Mouse (Mus musculus): ENCODE measurements around the gene Dad1. TPM values are rescaled to one million over a fixed set of nuclear protein-coding genes. Genes with fewer than 3 reads are reported as not detected.

The Dad1 gene
- polyA plus RNA-seq, 1 experiment from 2014 or later, result 239 TPM

DNA sequence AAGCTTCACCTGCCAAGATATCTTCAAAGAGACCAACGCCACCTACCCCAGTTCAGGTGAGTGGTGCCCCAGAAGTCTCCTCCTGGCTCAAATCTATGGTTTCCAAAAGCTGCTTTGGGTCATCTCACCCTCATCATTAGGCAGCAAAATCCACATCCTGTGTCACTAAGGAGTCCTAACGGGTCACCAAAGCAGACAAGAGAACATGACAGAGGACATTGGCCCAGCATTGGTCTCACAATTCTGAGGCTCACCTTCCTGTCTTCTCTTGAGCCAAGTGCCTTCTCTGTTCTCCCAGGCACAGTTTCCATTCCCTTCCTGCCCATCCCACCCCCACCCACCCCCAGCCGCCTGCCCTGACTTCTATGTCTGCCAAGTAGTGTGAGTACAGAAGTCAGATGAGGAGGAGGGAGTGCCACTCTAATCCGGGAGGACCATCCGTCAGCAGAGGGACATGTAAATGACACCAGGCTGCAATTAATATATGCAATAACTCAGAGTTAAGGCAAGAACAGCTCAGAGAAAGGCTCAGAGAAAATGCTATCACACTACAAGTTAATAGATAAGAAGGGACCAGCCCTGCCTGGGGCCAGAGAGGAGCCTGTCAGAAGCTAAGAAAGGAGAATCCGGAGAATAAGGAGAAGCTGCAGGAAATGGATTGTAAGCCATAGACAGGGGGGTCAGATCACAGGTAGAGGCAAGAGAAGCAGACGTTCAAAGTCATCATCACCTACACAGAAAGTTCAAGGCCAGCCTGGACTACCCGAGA lies 33.0 kb downstream of the Dad1 start:
- no peak for DNase-seq (ENCODE audit: low spot score)
- no peaks in the 10 kb centered on the region for H3K36me3 ChIP-seq
- WGBS, result 82% methylated on average over 8 of the region's 8 CpGs
- no peak overlapping the region for H3K4me3 ChIP-seq
- peaks cover 37% of the 10 kb centered on the region for H3K4me1 ChIP-seq
- H3K27ac ChIP-seq, result no peak overlapping the region
- H3K27me3 ChIP-seq (ENCODE audit: low read depth, poor library complexity, severe bottlenecking), result no peaks in the 10 kb centered on the region
- no peaks in the 10 kb centered on the region for H3K9me3 ChIP-seq (replicated peaks)

DNA sequence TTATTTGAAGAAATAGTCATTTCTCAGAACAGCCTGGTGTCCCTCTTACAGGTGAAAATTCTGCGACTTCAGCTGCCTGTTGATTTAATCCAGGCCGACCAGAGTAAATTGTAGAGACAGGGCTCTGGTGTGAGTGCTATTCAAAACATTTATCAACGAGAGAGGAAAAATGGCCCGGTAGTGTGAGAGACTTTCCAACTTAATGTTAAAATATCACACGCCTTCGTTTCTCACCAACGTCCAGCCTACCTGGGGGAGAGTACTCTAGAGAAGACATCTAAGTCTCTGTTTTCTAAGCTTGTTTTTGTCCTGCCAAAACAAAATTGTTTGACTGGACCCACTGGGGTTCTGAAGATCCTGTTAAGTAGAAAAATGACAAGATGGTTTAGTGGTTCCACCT lies 34.1 kb downstream of the Dad1 start:
- H3K4me3 ChIP-seq, result no peak overlapping the region
- WGBS, result 78% methylated on average over 7 of the region's 7 CpGs
- no peak for DNase-seq (ENCODE audit: low spot score)

DNA sequence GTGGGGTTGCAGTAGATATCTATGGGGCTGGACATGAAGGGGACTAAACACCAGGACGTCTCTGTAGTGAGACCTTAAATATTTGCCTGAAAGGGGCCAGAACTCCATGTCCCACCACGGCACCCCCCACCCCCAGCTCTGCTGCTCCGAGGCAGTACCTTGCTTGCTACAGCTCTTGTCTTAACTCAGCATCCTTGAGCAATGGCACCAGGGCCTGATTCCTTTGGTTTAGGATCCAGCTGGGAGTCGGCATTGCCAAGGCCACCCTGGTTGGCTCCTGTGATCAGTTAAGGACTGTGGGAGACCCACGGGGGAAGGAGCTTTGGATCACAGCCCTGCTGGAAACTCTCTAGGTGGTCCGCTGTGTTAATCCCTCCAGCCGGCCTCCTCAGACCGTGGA lies 34.6 kb downstream of the Dad1 start:
- Histone ChIP-seq H3K36me3 (no peaks in the 10 kb centered on the region), H3K4me1 (peaks cover 37% of the 10 kb centered on the region), H3K27me3 (ENCODE audit: low read depth, poor library complexity, severe bottlenecking) (no peaks in the 10 kb centered on the region), H3K4me3 (no peak overlapping the region), H3K9me3 (replicated peaks) (no peaks in the 10 kb centered on the region), H3K27ac (peak overlapping the region; percentile 17; the same call in 1 of the 2 replicates)
- no peak for DNase-seq (ENCODE audit: low spot score)
- WGBS, result 56% methylated on average over 8 of the region's 8 CpGs

More for the DNA sequence above, 34.1 kb downstream of the Dad1 start:
- Histone ChIP-seq H3K36me3 (no peaks in the 10 kb centered on the region), H3K27ac (no peak overlapping the region), H3K27me3 (ENCODE audit: low read depth, poor library complexity, severe bottlenecking) (no peaks in the 10 kb centered on the region), H3K4me1 (peaks cover 39% of the 10 kb centered on the region), H3K9me3 (replicated peaks) (no peaks in the 10 kb centered on the region)

DNA sequence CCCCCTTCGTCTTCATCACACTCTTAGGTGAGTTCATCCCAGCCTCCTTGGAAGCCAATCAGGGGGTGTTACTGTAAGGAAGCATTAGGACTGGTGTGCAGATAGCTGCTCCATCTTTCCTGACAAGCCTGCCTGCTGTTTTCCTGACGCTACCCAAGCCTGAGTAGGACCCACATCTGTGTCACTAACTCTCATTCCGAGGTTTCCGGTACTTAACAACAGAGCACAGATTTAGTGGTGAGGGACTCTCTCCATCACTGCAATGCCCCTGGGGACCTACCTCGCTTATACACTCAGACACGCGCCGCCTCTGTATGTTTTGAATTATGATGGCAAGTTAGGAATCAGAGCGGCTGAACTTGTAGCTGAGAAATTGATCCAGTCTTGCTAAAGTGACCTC lies 35.2 kb downstream of the Dad1 start:
- H3K4me3 ChIP-seq, result no peak overlapping the region
- H3K27me3 ChIP-seq (ENCODE audit: low read depth, poor library complexity, severe bottlenecking), result no peaks in the 10 kb centered on the region
- peaks cover 37% of the 10 kb centered on the region for H3K4me1 ChIP-seq
- no peaks in the 10 kb centered on the region for H3K36me3 ChIP-seq
- no peak for DNase-seq (ENCODE audit: low spot score)
- no peaks in the 10 kb centered on the region for H3K9me3 ChIP-seq (replicated peaks)
- H3K27ac ChIP-seq, result no peak overlapping the region
- 34% methylated on average over 9 of the region's 9 CpGs for WGBS

DNA sequence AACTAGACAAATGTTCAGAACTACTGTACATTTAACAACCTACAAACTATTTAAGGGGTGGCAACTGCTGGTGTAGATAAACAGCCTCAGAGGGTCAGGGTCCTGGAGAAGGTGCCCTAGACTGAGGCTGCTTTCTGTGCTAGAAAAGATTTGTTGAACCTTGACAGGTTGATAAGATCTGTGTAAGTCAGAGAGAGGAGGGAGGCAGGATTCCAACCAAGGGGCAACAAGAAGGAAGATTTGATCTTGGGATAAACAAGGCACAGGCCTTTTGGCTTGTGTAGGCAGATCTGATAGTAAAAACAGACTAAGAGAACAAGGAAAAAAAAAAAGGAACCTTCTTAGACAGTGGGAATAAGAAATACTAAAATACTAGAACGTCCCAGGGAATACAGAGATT lies 35.7 kb downstream of the Dad1 start:
- DNase-seq (ENCODE audit: low spot score), result no peak
- H3K4me1 ChIP-seq, result peaks cover 34% of the 10 kb centered on the region
- no peak overlapping the region for H3K4me3 ChIP-seq
- H3K27ac ChIP-seq, result no peak overlapping the region
- no peaks in the 10 kb centered on the region for H3K27me3 ChIP-seq (ENCODE audit: low read depth, poor library complexity, severe bottlenecking)
- WGBS, result 53% methylated on average over 1 of the region's 1 CpGs
- H3K9me3 ChIP-seq (replicated peaks), result no peaks in the 10 kb centered on the region
- no peaks in the 10 kb centered on the region for H3K36me3 ChIP-seq

DNA sequence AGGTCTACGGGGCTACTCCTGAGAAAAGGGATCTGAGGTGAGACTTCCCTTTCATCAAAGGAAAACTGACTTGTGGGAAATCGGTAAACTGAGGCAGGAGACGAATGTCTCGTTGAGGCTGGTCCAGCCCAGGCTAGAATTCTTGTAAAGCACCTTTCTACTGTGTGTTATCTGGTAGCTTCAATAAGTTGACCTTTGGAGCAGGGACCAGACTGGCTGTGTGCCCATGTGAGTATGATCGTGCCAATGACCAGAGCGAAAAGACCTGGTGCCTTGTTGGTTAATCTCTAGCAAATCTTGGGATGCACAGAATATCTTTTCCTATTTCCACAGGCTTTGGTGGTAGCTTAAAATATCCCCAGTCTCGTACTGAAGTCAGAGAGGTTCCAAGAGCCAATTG lies 37.8 kb downstream of the Dad1 start:
- no peaks in the 10 kb centered on the region for H3K27me3 ChIP-seq (ENCODE audit: low read depth, poor library complexity, severe bottlenecking)
- DNase-seq (ENCODE audit: low spot score), result no peak
- H3K9me3 ChIP-seq (replicated peaks), result no peaks in the 10 kb centered on the region
- H3K36me3 ChIP-seq, result no peaks in the 10 kb centered on the region
- H3K4me1 ChIP-seq, result peaks cover 34% of the 10 kb centered on the region
- WGBS, result 84% methylated on average over 7 of the region's 7 CpGs
- no peak overlapping the region for H3K27ac ChIP-seq
- H3K4me3 ChIP-seq, result no peak overlapping the region

DNA sequence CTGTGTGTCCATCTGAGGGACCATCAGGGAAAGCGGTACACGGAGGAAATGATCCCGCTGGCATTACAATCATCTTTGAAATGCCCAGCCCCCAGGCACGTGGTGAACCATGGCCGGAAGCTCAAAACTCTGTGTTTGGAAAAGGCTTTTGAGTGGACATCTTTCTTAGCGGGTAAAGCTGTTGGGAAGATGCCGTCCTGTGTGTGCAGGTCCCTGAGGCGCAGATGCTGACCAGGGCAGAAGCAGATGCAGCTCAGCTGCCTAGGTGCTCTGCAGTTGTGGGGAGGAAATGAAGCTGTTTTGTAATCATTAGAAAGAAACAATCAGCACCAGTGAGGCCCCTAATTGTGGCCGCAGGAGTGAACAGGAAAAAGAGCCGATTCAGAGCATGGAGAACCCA lies 39.0 kb downstream of the Dad1 start:
- peaks cover 34% of the 10 kb centered on the region for H3K4me1 ChIP-seq

DNA sequence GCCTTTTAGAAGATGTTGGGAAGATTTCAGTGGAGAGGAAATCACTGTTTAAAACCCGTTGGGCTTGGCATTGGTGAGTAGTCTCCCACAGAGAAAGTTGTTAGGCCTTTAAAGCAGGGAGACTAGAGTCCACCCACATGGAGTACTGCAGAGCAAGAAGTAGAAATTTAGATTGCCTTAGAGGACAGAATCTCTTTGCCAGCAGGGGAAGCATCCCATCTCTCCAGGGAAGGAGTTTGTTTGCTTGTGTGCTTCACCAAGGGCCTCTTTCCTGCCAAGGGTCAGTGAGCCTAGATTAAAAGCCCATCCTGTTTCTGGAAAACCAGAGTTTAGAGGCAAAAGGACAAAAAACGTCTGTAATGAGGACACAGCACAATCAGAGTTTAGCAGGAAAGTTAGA lies 39.4 kb downstream of the Dad1 start:
- no peak overlapping the region for H3K4me3 ChIP-seq
- no peak for DNase-seq (ENCODE audit: low spot score)
- H3K4me1 ChIP-seq, result peaks cover 30% of the 10 kb centered on the region
- H3K36me3 ChIP-seq, result no peaks in the 10 kb centered on the region
- H3K27me3 ChIP-seq (ENCODE audit: low read depth, poor library complexity, severe bottlenecking), result no peaks in the 10 kb centered on the region
- 0 out of 2 replicates have a peak overlapping the region, but pooled peaks have one; percentile 2 for H3K27ac ChIP-seq
- H3K9me3 ChIP-seq (replicated peaks), result no peaks in the 10 kb centered on the region
- WGBS, result 29% methylated on average over 2 of the region's 2 CpGs

More for the DNA sequence above, 39.0 kb downstream of the Dad1 start:
- Histone ChIP-seq H3K27me3 (ENCODE audit: low read depth, poor library complexity, severe bottlenecking) (no peaks in the 10 kb centered on the region), H3K4me3 (no peak overlapping the region), H3K9me3 (replicated peaks) (no peaks in the 10 kb centered on the region), H3K27ac (0 out of 2 replicates have a peak overlapping the region, but pooled peaks have one; percentile 2), H3K36me3 (no peaks in the 10 kb centered on the region)
- 74% methylated on average over 10 of the region's 10 CpGs for WGBS
- DNase-seq (ENCODE audit: low spot score), result no peak

DNA sequence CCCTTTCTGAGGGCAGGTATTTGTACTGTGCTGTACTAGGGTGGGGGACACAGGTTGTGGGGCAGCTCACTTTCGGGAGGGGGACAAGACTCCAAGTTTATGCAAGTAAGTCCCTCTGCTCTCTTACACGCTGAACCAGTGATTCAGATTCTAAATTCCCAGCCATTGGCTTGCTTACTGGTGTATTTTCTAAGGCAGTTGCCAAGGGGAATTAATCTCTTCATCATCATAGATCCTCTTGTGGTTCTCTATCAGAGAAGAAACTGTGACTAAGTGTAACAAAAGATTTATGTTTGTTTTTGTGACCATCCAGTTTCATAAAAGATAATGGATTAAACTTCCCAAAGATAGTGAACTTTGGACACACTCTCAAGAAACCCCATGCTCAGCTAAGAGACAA lies 40.2 kb downstream of the Dad1 start:
- WGBS, result 87% methylated on average over 2 of the region's 2 CpGs
- no peaks in the 10 kb centered on the region for H3K27me3 ChIP-seq (ENCODE audit: low read depth, poor library complexity, severe bottlenecking)
- no peak for DNase-seq (ENCODE audit: low spot score)
- H3K36me3 ChIP-seq, result no peaks in the 10 kb centered on the region
- H3K9me3 ChIP-seq (replicated peaks), result no peaks in the 10 kb centered on the region
- peaks cover 22% of the 10 kb centered on the region for H3K4me1 ChIP-seq
- H3K4me3 ChIP-seq, result no peak overlapping the region
- no peak overlapping the region for H3K27ac ChIP-seq

DNA sequence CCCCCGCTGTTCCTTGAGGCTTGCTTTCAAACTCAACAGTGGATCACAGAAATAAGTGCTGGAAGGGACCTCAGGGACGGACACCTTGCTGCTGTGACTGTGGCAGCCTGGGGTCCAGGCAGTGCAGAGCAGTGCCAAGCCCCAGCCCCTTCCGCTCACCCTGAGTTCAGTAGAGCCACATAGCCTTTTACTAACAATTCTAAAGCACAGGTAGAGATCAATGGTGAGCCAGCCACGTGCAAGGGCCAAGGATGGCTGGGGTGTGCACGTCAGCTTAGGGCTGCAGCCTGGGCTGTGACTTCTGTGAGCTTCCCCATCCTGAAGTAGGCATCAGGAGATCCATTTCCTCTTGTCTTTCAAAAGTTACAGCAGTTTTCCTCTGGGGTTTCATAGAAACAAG lies 42.1 kb downstream of the Dad1 start:
- no peaks in the 10 kb centered on the region for H3K27me3 ChIP-seq (ENCODE audit: low read depth, poor library complexity, severe bottlenecking)
- WGBS, result 82% methylated on average over 5 of the region's 5 CpGs
- no peak for DNase-seq (ENCODE audit: low spot score)
- H3K4me1 ChIP-seq, result peaks cover 13% of the 10 kb centered on the region
- no peak overlapping the region for H3K27ac ChIP-seq
- H3K36me3 ChIP-seq, result no peaks in the 10 kb centered on the region
- H3K9me3 ChIP-seq (replicated peaks), result no peaks in the 10 kb centered on the region
- no peak overlapping the region for H3K4me3 ChIP-seq

DNA sequence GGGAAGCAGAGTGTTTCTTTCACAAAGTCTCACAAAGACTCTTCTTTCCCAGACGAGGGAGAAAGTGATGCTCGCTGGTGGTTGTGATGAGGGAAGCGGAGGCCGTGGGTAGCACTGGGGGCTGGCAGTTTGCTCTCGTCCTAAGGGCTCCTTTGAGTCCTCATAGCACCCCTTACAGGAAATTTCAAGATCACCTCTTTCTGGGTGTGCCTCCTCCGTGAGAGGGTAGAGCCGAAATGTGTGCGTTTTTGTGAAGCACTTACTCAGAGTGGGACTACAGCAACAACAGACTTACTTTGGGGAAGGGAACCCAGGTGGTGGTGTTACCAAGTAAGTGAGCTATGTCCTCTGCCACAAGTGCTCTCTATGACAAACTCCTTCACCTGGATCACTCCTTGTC lies 42.7 kb downstream of the Dad1 start:
- peaks cover 9% of the 10 kb centered on the region; the same call in 1 of the 2 replicates for H3K4me1 ChIP-seq
- H3K36me3 ChIP-seq, result no peaks in the 10 kb centered on the region
- H3K4me3 ChIP-seq, result no peak overlapping the region
- no peak for DNase-seq (ENCODE audit: low spot score)
- H3K9me3 ChIP-seq (replicated peaks), result no peaks in the 10 kb centered on the region
- 90% methylated on average over 8 of the region's 8 CpGs for WGBS
- H3K27ac ChIP-seq, result no peak overlapping the region
- H3K27me3 ChIP-seq (ENCODE audit: low read depth, poor library complexity, severe bottlenecking), result no peaks in the 10 kb centered on the region

DNA sequence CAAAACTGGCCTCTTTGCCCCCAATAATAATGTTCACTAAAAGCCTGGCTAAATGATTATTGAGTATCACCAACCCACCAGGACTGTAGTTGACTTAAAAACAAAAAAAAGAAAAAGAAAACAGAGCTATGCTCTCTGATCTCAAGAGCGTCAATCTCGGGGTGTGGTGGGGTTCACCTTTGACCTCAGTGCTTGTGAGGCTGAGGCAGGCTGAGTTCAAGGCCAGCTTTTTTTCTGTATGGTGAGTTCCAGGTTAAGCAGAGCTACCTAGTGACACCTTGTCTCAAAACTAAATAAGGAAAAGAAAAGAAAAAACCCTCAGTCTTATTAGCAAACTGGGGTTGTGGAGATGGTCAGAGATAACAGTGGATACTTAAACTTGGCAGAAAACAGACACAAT lies 43.5 kb downstream of the Dad1 start:
- no peak overlapping the region for H3K4me3 ChIP-seq
- no peaks in the 10 kb centered on the region for H3K9me3 ChIP-seq (replicated peaks)
- no peaks in the 10 kb centered on the region for H3K36me3 ChIP-seq
- no peaks in the 10 kb centered on the region for H3K27me3 ChIP-seq (ENCODE audit: low read depth, poor library complexity, severe bottlenecking)
- no peak for DNase-seq (ENCODE audit: low spot score)
- WGBS, result 86% methylated on average over 2 of the region's 2 CpGs
- peaks cover 13% of the 10 kb centered on the region; the same call in 1 of the 2 replicates for H3K4me1 ChIP-seq
- H3K27ac ChIP-seq, result no peak overlapping the region

DNA sequence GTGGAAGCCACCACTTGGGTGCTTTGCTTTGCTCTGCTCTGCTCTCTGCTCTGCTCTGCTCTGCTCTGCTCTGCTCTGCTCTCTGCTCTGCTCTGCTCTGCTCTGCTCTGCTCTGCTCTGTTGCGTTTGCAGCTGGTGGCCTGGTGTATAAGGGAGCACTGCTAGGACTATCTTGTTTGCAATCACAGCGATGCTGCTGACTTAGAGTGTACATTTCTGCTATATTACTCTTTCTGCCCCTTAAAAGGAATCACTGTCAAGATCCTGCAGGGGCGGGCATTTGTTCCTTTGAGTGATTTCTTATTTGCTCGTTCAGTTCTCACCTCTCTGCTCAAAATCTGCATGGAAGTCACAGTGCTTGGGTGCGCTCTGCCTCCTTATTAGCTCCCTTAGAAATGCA lies 44.0 kb downstream of the Dad1 start:
- H3K4me3 ChIP-seq, result no peak overlapping the region
- no peaks in the 10 kb centered on the region for H3K27me3 ChIP-seq (ENCODE audit: low read depth, poor library complexity, severe bottlenecking)
- 80% methylated on average over 5 of the region's 5 CpGs for WGBS
- peaks cover 9% of the 10 kb centered on the region; the same call in 1 of the 2 replicates for H3K4me1 ChIP-seq
- no peaks in the 10 kb centered on the region for H3K9me3 ChIP-seq (replicated peaks)
- H3K36me3 ChIP-seq, result no peaks in the 10 kb centered on the region
- no peak for DNase-seq (ENCODE audit: low spot score)
- no peak overlapping the region for H3K27ac ChIP-seq

DNA sequence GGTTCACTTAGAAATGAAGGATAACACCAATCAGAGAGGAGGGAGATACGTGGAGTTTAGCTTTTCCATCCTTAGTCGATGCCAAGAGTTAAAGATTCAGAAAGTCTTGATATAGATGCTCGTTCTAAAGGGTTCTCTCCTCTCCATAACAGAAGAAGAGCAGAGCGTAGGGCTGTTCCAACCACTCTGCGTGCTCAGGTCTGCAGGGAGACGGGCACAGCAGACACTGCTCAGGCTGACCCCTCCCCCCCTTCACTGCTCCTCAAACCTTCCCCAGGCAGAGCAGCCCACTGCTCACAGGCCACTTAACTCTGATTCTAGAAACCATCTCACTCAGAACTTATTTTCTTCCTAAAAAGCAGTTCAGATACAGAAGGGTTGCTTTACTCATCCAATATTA lies 45.2 kb downstream of the Dad1 start:
- no peak overlapping the region for H3K27ac ChIP-seq
- H3K36me3 ChIP-seq, result no peaks in the 10 kb centered on the region
- no peaks in the 10 kb centered on the region for H3K27me3 ChIP-seq (ENCODE audit: low read depth, poor library complexity, severe bottlenecking)
- H3K4me3 ChIP-seq, result no peak overlapping the region
- no peaks in the 10 kb centered on the region for H3K9me3 ChIP-seq (replicated peaks)
- WGBS, result 61% methylated on average over 6 of the region's 6 CpGs
- DNase-seq (ENCODE audit: low spot score), result no peak
- 0 out of 2 replicates have a peak, but pooled peaks cover 3% of the 10 kb centered on the region for H3K4me1 ChIP-seq
